Mouse (Mus musculus): ENCODE data around the gene Bicd2.

- TF ChIP-seq POLR2A (IDR thresholded peaks at IDR 0.05; ENCODE audit: borderline replicate concordance, low read depth, low read length) (no peak), CTCF (IDR thresholded peaks at IDR 0.05; ENCODE audit: low read depth, low read length) (no peak)
Observed at GRCm38 (mm10) chr13:49362364-49362763, 21.0 kb downstream of the Bicd2 start.

All from bone marrow macrophage, adult 2 months (primary cell).